Mouse (Mus musculus) intestine, postnatal 0 days (tissue): ENCODE results near the gene Ankrd9. TPM values are rescaled to one million over a fixed set of nuclear protein-coding genes. Genes with fewer than 3 reads are reported as not detected.
A peak's percentile ranks its signal among the peaks of the same experiment; 100 is the strongest.

ENCODE experiments used
- ATAC-seq: fragments of 200-750 bp; cut with Nextera tagmentation; 2 replicates; pipeline ENCODE4 v1.8.0; 2017; ENCODE audit warnings: mild to moderate bottlenecking, moderate TSS enrichment, moderate library complexity
- H3K27ac ChIP-seq: fragments of 300-500 bp; sonication (generic); 2 replicates; pipeline ENCODE4 v1.5.1; 2014; ENCODE audit warnings: mild to moderate bottlenecking, low read depth, low read length, moderate library complexity
- H3K27me3 ChIP-seq: fragments of 300-500 bp; sonication (generic); replicated peaks from 2 replicates; pipeline ENCODE4 v1.6.1; 2014; ENCODE audit warnings: low read length, mixed read lengths; ENCODE audit not compliant: control insufficient read depth, insufficient read depth
- H3K36me3 ChIP-seq: fragments of 300-500 bp; sonication (generic); 2 replicates; pipeline ENCODE4 v1.6.1; 2014; ENCODE audit warnings: mild to moderate bottlenecking, moderate library complexity; ENCODE audit not compliant: control insufficient read depth, insufficient read depth
- H3K4me1 ChIP-seq: fragments of 300-500 bp; sonication (generic); replicated peaks from 2 replicates; pipeline ENCODE4 v1.6.1; 2014; ENCODE audit warnings: antibody characterized with exemption, low read length, mixed read lengths; ENCODE audit not compliant: control insufficient read depth, insufficient read depth
- H3K4me2 ChIP-seq: fragments of 300-500 bp; sonication (generic); replicated peaks from 2 replicates; pipeline ENCODE4 v1.6.1; 2014; ENCODE audit warnings: low read depth, mild to moderate bottlenecking, moderate library complexity
- H3K4me3 ChIP-seq: fragments of 300-500 bp; sonication (generic); 2 replicates; pipeline ENCODE4 v1.5.1; 2014; ENCODE audit warnings: low read depth, low read length
- H3K9ac ChIP-seq: fragments of 300-500 bp; sonication (generic); 2 replicates; pipeline ENCODE4 v1.6.1; 2014; ENCODE audit warnings: mild to moderate bottlenecking, low read depth, low read length
- H3K9me3 ChIP-seq: fragments of 300-500 bp; sonication (generic); 2 replicates; pipeline ENCODE4 v1.6.1; 2016; ENCODE audit warnings: mixed run types; ENCODE audit not compliant: control insufficient read depth
- CTCF ChIP-seq: sonication (generic); IDR thresholded peaks from 2 replicates; pipeline ENCODE4 v1.5.1; 2016; ENCODE audit warnings: low read depth, mild to moderate bottlenecking, control low read depth, antibody characterized with exemption, moderate library complexity
- WGBS: fragments of 180-500 bp; shearing (Covaris S2); extraction: QIAGEN DNeasy Blood & Tissue Kit; methylation state at CpG from one replicate; pipeline ENCODE4 v1.1.7; 2014; 5-methylcytosine and 5-hydroxymethylcytosine counted together
- polyA plus RNA-seq: library from polyadenylated mRNA; unstranded; fragments of >200 nt; fragmentation: Nextera tagmentation; extraction: Ambion mirVana; gene quantifications from 2 replicates; pipeline ENCODE4 v1.2.1, GENCODE M21; 2015

The Ankrd9 gene
- polyA plus RNA-seq, 1 experiment from 2014 or later = 76.3 TPM

DNA sequence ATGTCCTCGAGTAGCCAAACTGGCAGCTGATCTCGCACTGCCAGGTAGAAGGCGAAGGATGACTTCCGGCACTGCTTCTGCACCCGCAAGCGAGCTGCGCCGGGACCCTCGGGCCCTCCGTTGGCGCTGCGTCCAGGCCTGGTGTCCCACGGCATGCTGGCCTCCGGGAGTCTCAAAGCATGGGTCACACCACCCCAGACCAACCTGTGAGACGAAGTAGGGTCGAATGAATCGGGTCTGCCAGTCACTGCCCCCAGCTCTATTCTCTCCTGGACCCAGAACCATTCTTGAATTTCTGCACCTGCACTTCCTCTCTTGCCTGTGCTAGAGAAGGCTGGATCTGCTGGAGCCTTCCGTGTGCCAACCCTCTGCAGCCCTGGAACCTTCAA lies 1.5 kb downstream of the Ankrd9 start:
- Histone ChIP-seq H3K27me3 (no peaks in the 10 kb centered on the region), H3K36me3 (peaks cover 40% of the 10 kb centered on the region), H3K4me1 (no peaks in the 10 kb centered on the region), H3K9me3 (no peaks in the 10 kb centered on the region), H3K27ac (peak overlapping the region; percentile 89; the same call in 1 of the 2 replicates), H3K9ac (0 out of 2 replicates have a peak overlapping the region, but pooled peaks have one; percentile 77), H3K4me3 (peak overlapping the region; percentile 53), H3K4me2 (peak overlapping the region; percentile 72)
- 92% methylated on average over 18 of the region's 18 CpGs for WGBS
- ATAC-seq = no peak
- TF ChIP-seq CTCF = no peak

DNA sequence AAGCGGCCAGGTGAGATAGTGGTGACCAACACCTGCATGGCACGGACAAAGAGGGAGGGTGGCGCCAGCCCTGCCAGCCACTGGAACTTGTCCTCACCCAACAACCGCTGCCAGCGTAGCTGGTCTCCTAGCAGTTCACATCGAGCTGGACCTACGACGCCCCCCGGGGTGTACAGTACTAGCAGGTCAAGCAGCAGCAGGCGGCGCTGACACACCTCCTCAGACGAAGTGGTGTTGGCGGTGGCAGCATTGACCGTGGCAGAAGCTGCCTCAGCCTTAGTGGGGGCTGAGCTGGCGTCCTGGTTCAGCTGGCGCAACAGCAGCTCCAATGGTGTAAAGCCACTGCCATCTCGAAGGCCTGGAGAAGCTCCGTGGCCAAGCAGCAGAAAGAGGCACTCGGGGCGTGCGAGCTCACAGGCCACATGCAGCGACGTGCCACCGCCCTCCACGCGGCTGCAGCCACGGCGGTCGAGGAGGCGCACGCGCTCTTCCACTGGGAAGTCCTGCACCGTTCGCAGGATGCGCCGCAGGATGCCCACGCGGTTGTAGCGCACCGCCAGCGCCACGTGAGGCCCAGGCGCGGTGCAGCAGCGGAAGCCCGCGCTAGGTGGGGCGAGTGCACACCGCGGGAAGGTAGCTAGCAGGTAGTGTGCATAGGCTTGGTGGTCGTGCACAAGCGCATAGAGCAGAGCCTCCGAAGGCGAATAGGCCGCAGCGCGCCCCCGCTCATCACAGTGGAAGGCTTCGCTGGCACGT lies 2.1 kb downstream of the Ankrd9 start:
- ATAC-seq = no peak
- H3K4me2 ChIP-seq = peak overlapping the region; percentile 72
- H3K9me3 ChIP-seq = no peaks in the 10 kb centered on the region
- H3K27ac ChIP-seq = peak overlapping the region; percentile 17; the same call in 1 of the 2 replicates
- TF ChIP-seq CTCF = no peak
- H3K27me3 ChIP-seq = no peaks in the 10 kb centered on the region
- H3K4me1 ChIP-seq = no peaks in the 10 kb centered on the region
- H3K36me3 ChIP-seq = peaks cover 42% of the 10 kb centered on the region
- WGBS = 90% methylated on average over 60 of the region's 60 CpGs
- H3K9ac ChIP-seq = no peak overlapping the region
- no peak overlapping the region for H3K4me3 ChIP-seq

DNA sequence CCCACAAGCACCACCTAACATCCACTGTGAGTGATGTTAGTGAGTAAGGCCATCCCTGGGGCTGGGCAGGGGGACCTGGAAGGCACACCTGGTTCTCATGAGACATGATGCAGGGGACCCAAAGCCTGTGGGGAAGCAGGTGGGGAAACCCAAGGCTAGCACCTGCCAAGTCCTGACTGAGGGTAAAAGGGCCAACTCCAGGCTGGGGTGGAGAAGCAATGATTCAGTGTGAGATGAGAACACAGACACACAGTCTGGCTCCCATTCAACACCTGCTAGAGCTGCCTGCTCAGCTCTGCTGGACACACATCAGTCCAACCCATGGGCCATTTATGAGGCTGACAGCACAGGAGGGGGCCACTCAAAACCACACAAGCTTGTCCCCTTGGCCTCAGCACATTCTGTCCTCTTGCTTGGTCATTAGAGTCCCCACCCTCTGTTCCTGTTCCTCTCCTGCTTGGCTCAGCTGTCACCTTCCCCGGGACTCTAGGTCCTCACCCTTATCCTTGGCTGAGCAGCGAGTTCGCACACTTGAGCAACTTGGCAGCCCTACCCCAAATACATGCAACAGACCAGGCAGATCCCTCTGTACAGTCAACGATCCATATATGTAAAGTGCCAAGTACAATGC lies 2.9 kb downstream of the Ankrd9 start:
- Histone ChIP-seq H3K36me3 (peaks cover 46% of the 10 kb centered on the region), H3K27ac (peak overlapping the region; percentile 17), H3K4me1 (no peaks in the 10 kb centered on the region), H3K27me3 (no peaks in the 10 kb centered on the region), H3K9me3 (no peaks in the 10 kb centered on the region), H3K9ac (no peak overlapping the region), H3K4me3 (no peak overlapping the region), H3K4me2 (peak overlapping the region; percentile 72)
- no peak for ATAC-seq
- WGBS = 76% methylated on average over 4 of the region's 4 CpGs
- TF ChIP-seq CTCF = no peak

DNA sequence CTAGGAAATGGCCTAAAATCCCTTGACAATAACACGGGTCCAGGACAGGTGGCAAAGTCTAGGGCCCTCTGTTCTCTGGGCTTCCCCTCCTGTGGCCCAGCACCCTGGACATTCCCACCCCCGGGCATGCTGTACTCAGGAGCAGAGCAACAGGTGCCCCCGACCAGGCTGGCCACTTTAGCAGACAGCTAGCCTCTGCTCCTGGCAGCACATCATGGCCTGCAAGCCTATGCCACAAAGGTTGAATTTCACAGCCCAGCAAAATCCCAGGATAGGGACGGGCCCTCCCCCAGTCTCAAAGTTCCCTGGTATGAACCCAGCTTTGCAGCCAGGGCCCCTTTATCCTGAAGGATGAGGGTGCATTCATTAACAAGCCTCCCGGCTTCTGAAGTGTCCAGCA lies 3.5 kb downstream of the Ankrd9 start:
- TF ChIP-seq CTCF = no peak
- no peaks in the 10 kb centered on the region for H3K9me3 ChIP-seq
- H3K9ac ChIP-seq = no peak overlapping the region
- WGBS = 76% methylated on average over 5 of the region's 5 CpGs
- peak overlapping the region; percentile 17; the same call in 1 of the 2 replicates for H3K27ac ChIP-seq
- H3K36me3 ChIP-seq = peaks cover 52% of the 10 kb centered on the region
- ATAC-seq = no peak
- no peaks in the 10 kb centered on the region for H3K27me3 ChIP-seq
- H3K4me2 ChIP-seq = peak overlapping the region; percentile 3; the same call in 1 of the 2 replicates
- H3K4me1 ChIP-seq = no peaks in the 10 kb centered on the region
- no peak overlapping the region for H3K4me3 ChIP-seq

DNA sequence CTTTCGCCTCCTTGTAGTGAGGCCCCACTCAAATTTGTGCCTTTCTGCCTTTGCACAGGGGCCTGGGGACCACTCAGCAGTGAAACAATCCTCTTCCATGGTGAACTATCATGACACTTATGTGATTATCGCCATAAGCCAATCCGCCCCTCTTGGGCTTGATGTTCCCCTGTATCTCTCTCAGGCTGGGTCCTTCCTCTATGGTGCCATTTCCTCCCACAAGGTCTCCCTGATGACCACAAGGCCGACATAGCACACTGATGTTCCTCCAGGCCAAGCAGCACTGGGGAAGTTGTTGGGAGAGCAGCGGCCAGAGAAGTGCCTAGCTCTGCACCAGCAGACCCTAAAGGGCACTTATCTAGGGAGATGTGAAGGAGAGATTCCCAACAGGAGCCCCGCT lies 4.1 kb downstream of the Ankrd9 start:
- Histone ChIP-seq H3K27ac (no peak overlapping the region), H3K9ac (no peak overlapping the region), H3K4me2 (no peak overlapping the region), H3K4me3 (no peak overlapping the region), H3K4me1 (no peaks in the 10 kb centered on the region), H3K36me3 (peaks cover 58% of the 10 kb centered on the region), H3K9me3 (no peaks in the 10 kb centered on the region), H3K27me3 (no peaks in the 10 kb centered on the region)
- TF ChIP-seq CTCF = no peak
- no peak for ATAC-seq
- WGBS = 84% methylated on average over 6 of the region's 6 CpGs

DNA sequence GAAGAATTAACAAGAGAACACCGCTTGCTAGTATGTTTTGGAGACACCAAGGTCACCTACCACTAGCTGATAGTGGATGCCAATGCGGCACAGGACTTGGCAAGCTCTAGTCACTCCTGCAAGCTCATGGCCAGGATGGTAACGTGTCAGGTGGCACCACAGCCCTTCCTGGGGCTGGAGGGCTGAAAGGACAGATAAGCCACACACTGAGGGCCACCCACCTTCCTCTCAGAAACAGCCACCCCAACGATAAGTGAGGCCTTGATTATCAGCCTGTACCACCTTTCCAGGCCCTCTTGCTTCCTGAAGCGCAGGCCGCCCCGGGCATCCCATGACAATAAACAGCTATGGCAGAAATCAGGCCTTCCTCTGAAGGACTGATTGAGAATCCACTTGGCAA lies 4.5 kb downstream of the Ankrd9 start:
- Histone ChIP-seq H3K36me3 (peaks cover 62% of the 10 kb centered on the region), H3K9ac (no peak overlapping the region), H3K27ac (0 out of 2 replicates have a peak overlapping the region, but pooled peaks have one; percentile 0), H3K9me3 (no peaks in the 10 kb centered on the region), H3K27me3 (no peaks in the 10 kb centered on the region), H3K4me3 (no peak overlapping the region), H3K4me1 (no peaks in the 10 kb centered on the region), H3K4me2 (no peak overlapping the region)
- no peak for ATAC-seq
- 82% methylated on average over 7 of the region's 7 CpGs for WGBS
- no peak for TF ChIP-seq CTCF
